Mouse (Mus musculus) WW6 (cell line): ENCODE measurements around the gene Gm12355.

Source experiments
- DNase-seq: peaks from one replicate; pipeline ENCODE4 v3.0.0-alpha.2; 2013; ENCODE audit warnings: low read depth, low spot score

The Gm12355 gene

DNA sequence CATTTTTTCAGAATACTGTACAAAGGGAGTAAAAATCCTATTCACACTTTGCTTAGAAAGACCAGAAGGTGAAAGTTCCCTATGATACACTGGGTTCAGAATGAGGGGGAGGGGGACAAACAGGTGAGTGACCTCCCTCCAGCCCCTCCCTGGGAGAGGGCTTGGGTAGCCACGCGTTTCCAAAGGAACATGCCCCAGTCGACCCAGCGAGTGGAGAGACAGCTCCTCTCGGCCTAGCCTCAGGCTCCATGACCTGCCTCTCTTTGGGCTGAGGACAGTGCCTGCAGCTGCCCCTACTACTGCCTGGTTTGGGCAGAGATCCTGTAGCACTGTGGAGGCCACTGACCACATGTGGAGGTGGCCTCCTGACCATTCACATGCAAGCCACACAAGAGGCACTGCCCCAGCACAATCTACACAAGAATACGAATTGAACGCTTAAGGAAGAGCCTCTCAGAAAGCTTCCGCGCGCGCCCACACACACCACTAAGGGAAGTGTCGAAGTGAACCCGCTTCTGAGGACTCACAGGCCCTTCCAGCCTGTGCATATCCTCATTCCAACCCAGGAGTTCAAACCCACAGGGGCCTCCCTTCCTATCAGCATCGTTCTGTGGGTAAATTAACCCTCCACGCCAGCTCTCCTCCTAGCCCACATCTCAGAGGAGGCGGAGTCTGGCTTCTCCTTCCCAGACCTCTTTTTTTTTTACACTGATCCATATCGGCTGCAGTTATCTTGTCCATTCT is 44.0 kb downstream of the Gm12355 start:
- DNase-seq, result no peak

DNA sequence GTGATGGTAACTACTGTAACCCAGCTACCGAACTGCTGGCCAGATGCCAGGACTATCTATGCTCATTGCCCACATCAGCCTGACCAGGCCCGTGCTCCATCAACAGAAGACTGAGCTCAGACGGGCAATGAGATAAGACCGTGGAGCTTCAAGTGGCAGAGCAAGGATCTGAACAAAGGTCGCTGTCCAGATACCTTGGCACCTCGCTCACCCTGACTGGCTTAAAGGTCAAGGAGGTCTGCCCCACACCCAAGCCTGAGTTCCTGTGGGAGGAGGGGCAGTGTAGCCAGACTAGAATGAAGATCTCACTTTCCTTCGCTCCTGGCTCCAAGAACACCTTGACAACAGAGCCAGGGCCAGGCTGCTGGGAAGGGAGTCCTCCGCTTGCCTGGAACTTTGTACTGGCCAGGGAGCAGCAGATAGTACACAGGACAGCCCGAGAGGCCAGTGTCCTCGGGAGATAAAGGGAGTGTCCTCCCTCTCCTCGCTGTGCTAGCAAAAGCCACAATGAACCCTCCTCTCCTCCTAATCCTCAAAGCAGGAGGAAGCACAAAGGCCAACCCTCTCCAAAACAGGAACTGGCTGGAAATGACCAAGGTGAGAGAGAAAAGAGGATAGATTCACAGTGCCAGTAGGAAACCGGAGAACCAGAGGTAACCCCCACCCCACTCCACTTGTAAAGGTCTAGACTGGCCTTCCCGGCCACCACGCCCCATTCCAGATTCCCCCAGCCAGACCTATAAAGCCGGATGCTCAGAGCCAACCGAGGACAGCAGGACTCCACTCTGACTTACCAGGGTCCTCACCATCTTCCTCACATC is 45.0 kb downstream of the Gm12355 start:
- no peak for DNase-seq

DNA sequence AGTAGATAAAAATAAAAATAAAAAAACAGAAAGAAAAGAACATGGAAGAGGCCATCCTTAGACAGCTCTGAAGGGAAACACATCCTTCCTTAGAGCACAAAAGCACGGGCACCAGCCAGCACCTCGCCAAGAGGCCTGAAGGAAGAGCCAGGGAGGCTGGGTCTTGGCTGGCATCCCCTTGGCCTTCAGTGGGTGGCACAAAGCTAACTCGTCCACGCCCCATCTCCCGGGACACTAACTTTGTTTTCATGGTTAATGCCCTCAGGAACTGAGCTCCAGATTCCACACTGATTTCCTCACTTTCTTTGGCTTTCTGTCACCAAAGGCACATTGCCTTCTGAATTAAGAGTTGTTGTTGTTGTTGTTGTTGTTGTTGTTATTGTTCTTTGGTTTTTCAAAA is 47.7 kb downstream of the Gm12355 start:
- no peak for DNase-seq
